Mouse (Mus musculus) thymus, postnatal 10 days (tissue): ENCODE results near the gene Pbsn.
"Not testable (repeated sequence)": the region's sequence is repeated elsewhere in the genome, so short reads cannot be mapped to it uniquely, and the experiment has no call there.

Experiments
- DNase-seq, 2 experiments: peaks; one replicate each; pipeline ENCODE4 v3.0.0; 2021; ENCODE audit warnings: low spot score in 2 of 2

Pbsn gene

DNA sequence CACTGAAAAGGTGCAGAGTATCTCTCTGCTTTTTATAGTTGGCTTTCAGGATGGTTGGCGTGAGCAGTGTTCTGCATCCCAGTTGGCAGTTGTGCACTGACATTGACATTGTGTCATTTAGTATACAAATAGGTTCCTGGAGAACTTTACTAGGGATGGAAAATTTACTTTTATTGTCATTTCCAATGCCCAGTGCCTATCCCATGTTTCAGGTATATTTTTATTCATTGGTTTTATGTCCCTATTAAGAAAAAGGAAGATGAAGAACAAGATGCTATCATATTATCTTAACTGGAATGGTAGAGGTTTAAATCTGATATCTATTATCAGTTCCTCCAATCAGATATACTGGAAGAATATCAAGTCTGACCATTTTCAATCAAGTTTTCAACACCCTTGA is at the start of gene Pbsn:
Pbsn (minus strand) TSS at position 101 of the 400 bp plus-strand sequence.
- DNase-seq: no peak

DNA sequence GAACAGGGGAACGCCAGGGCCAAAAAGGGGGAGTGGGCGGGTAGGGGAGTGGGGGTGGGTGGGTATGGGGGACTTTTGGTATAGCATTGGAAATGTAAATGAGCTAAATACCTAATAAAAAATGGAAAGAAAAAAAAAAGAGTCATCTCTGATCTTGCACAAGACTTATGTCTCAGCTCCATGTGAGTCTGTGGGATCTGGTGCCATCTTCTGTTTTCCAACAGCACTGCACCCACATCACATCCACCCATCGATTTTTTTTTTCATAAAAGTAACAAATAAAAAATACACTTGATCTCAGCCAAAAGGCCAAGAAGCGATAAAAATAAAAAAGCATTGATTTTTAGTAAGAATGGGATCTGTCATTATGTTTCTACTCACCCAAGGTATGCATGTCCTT is 26.6 kb upstream of the Pbsn start:
- not testable (repeated sequence) for DNase-seq

DNA sequence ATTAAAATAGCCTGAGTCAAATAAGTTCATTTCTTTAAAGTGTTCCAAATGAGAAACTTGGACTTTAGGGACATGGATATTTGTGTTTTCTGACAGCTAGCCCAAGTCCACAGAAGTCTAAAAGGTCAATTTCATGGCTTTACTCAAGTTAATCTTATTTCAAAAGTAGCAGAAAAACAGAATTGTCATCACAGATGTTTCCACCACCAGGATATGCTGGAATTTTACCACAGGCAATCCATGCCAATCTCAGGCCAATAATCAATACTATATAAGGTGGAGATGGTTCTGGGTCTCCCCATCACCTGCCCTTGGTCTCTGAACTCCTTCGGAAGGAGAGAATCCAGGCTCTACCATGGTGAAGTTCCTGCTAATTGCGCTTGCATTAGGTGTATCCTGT is 11.0 kb upstream of the Pbsn start, which contains the start of gene Gm14744:
Gm14744 (plus strand) TSS at position 301 of the 400 bp plus-strand sequence.
- not testable (repeated sequence) for DNase-seq

DNA sequence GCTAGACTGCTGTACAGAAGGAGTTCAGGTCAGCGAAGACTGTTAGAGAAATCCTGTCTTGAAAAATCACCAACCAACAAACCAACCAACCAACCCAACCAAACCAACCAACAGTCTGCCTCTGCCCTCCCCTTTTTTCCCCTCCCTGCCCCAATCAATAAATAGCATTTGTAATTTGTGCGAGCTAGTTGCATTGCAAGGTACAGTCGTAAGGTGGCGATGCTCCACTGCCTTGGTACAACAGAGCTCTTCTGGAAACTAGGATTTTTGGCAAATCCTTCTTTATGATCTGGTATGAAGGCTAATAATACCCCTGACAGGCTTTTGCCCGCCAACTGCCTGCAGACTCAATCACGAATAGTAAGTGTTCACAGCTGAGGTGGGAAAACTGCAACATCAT is 41.4 kb downstream of the Pbsn start:
- DNase-seq: no peak

DNA sequence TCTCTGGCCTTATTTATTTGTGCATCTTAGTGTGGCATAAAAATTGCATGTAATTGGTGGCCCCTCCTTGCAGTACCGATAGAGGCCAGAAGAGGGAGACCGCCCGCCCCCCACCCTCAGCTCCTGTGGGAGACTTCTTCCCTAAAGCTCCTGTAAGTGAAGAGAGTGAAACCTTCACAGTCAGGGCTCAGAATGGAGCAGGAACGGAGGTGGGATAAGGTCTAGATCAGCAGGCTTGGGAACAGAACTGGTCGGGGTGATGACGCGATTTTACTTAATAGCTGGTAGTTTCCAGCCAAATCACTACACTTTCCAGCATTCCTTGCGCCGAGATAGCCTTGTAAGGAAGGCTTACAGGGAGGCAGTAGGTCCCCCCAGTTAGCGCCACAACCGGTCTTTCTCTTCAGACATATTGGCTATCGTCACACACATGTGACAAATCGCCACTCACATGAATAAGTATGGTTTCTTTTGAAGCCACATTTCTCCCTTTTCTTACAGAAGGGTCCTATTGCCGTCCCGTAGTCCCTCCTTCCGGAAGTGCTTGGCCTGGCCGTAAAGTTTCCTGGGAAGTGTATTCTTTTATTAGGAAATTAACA is 42.7 kb downstream of the Pbsn start:
- DNase-seq: peak in 1 of 2 experiments; percentile 44

DNA sequence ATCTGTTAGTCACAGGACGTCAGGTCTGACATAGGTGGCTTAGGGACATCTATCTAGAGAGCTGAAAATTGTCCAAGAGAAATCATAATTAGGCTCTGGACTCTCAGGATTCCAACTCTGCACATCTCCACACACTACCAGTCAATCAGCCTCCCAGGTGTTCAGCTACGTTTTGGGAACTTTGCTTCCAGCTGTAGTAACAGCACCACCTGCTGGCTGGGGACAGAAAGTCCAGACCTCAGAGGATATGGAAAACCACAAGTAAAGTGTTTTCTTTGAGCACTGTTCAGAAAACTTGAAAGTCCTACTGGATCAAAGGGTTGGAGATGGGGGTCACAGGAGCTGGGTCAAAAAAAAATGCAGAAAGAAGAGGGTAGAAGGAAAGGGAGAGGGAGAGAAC is 44.8 kb downstream of the Pbsn start:
- peak; percentile 14 to 56 for DNase-seq

DNA sequence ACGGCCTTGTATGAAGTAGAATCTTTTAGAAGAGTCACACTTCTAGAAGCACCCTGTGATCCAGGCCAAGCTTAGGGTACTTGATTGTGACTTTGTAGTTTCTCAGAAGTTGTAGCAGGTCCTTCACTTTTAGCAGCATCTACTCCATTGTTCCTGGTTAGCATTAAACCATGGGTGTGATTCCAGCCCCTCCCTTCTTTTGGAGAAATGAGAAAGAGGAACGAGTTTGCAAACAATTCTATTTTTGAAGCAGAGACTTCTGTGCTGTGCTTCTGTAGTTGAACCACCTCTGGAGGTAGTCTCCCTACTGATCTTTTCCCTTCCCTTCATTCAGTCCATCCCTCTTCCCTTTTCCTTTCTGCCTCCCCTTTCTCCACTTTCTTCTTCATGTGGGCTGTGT is 51.1 kb downstream of the Pbsn start:
- no peak for DNase-seq

DNA sequence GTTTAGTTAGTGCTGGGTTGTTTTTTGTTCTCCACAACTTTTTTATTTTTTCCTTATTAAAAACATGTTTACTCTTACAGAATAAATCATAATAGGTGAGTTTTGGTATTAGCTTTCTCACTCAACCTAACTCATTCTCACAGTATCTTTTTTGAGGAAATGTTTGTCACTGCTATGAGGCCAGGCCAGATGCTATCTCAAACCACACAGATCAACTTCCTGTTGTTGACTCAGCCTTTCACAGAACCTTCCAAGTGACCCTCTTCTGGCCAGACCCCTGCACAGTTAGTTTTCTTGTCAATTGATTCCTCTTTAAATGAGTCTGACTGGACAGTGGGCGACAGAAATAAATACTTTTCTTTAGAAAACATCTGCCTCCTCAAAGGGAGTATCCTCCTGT is 51.9 kb downstream of the Pbsn start:
- no peak for DNase-seq

DNA sequence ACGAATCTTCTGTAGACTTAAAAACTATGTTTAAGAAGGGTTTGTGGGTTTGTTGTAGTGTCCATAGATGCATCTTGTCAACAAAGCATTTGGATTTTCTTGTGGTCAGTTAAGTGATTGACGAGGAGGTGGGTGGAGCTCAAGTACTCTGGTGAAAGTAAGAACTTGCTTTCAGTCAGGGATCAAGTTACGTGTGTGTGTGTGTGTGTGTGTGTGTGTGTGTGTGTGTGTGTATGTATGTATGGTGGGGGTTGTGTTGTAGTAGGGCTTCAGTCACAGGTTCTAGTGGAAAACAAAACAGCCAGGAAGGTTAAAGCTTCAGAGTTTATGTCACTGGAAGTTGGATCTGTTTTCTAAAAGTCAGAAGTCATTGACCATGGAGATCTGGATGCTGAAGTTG is 53.9 kb downstream of the Pbsn start:
- DNase-seq: no peak

DNA sequence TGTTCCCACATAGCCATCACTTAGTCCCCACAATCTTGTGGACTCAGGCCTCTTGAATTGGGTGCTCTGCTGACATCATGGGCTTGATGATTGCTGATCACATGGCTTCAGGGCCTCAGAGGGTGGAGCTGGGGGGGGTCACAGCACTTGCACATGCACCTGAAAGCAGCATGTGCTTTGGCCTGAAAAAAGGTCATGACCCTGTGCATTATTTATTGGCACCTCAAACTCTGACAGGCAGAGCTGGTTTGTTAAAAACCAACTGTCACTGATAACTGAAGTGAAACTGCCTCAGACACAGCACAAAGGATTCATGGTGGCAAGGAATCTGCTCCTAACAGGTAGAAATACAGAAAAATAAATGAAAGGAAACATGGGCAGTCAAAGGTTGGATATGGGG is 55.6 kb downstream of the Pbsn start:
- DNase-seq: no peak

DNA sequence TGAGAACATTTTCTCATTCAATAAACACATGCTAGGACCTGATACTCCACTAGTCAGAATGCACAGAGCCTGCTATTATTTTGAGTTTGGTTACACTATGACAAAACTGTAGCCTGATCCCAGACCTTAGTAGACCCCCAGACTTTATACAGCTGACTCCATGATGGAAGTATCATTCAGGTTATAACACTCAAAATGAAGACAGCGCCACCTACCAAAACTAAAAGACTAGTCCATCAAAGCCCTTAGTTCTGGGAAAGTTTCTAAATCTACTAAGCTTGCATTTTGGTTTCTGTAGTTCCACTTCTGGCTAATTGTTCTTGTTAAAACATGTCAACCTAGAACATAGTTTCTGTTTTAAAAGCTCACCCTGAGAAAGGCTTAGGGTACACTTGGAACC is 56.5 kb downstream of the Pbsn start:
- no peak for DNase-seq

DNA sequence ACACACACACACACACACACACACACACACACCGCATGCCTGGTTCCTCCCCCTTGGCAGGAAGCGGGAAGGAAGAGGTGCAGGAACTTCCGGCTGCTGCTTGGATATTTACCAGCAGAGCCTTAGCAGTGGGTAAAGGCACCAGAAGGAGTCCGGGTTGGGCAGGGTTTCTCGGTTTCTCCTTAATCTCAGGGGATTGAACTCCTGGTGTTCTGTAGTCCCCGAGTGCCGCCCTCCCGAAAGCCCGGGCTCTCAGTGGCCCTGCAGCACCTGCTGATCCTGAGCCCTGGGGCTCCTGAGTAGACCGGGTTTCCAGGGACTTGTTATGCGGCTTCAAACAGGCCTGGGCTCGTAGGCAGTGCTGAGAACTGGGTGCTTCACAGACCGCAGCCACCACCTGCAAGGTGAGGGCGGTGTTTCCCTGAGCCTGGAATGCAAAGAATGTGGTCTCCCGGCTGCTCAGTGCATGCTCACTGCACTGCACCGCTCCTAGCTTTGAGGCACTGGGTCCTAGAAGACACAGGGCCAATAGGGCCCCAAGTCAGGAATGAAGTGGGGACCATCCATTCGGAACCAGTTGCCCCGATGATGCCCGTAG is 57.1 kb downstream of the Pbsn start, which contains the start of gene Prkx:
Prkx (minus strand) TSS at position 41 of the 598 bp plus-strand sequence.
- DNase-seq: peak in 1 of 2 experiments; percentile 47

DNA sequence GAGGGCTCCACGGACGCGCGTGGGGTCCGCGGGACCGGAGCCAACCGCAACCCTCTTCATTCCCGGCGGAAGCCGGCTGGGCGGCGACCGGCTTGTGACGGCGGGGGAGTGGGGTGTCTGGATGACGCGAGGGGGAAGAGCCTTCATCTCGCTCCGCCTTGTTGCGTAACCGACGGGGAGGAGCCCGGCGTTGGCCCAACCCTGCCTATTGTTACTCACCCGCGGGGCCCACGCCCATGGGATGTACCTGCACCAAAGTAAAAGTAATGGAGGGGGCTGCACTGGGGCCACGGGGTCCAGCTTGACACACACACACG is 57.6 kb downstream of the Pbsn start:
- DNase-seq: peak; percentile 86 to 89

DNA sequence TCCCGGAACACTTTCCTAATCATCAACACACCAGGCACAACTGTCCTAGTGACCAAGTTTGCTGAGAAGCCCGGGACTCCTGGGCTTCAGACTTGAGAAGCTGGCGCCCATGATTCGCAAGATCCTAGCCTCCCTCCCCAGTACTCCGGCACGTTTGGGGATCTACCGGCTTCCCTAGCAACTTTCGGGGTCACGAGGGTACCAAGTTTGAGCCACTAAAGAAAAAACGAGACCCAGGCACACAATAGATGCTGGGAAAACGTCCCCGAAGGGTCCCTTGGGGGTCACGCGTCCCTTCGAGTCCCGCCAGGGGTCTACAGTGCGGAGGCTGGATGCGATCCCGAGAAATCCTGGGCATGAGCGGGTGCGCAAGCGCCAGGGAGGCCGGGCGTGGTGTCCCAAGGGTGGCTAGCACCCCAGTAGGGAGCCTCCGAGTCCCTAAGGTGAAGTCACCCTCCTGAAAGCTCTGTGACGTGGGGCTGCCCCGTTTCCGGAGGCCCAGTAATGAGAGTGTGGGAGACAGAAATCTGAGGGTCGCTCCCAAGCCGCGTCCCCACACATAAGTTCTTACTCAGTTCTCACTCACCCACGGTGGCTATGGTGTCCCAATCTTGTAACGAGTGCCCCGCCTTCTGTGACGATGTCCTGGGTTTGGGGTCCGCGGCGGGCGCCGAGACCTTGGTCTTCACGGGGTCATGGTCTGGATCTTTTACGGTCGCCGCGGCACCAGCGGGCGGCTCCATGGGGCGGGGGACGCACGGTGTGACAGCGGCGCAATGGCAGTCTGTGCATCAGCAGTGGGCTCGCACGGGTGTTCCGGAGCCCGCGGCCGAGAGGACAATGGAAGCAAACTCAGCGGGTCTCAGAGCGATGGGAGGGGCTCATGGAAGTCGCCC is 58.2 kb downstream of the Pbsn start:
- peak; percentile 16 to 35 for DNase-seq

DNA sequence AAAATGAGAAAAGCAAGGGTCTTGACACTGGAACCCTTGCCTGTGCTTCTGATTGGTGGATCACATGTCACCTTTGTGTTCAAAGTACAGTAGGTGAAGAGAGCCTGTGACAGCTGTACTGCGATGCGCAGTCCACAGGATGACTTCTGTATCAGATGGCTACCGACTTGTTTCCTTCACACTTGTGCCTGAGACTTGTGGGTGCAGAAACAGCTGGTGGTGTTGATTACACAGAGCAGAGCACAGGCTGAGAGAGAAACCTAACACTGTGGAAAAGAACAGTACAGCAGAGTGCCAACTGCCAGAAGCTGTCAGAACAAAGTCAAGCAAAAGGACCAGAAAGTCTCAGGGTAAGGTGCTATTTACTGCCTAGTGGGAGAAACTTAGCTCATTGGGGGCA is 64.7 kb downstream of the Pbsn start:
- DNase-seq: no peak
